Mouse (Mus musculus): ENCODE results near the gene Ago3. TPM values are rescaled to one million over a fixed set of nuclear protein-coding genes. Genes with fewer than 3 reads are reported as not detected.

The Ago3 gene
- polyA plus RNA-seq, 1 experiment from 2014 or later: 19.7 TPM

GRCm38 (mm10) chr4:126464189-126464891 is 35.0 kb upstream of the Ago3 start:
- no peaks in the 10 kb centered on the region for H3K27me3 ChIP-seq (ENCODE audit: control insufficient read depth, insufficient read depth, low read depth, low read length)
- no peak overlapping the region for H3K27ac ChIP-seq (ENCODE audit: low read length)
- no peak for ATAC-seq (ENCODE audit: low read depth)
- H3K4me2 ChIP-seq (ENCODE audit: low read depth, low read length): no peak overlapping the region
- H3K36me3 ChIP-seq (ENCODE audit: control insufficient read depth, insufficient read depth, low read length): peaks cover 7% of the 10 kb centered on the region
- H3K4me1 ChIP-seq (replicated peaks; ENCODE audit: control insufficient read depth, insufficient read depth, low read length): peaks cover 30% of the 10 kb centered on the region
- H3K9me3 ChIP-seq (ENCODE audit: control insufficient read depth, low read length): no peaks in the 10 kb centered on the region
- 39% methylated on average over 4 of the region's 4 CpGs for WGBS
- H3K9ac ChIP-seq (ENCODE audit: low read length): 0 out of 2 replicates have a peak overlapping the region, but pooled peaks have one; percentile 6
- no peak overlapping the region for H3K4me3 ChIP-seq (ENCODE audit: low read length)

DNA sequence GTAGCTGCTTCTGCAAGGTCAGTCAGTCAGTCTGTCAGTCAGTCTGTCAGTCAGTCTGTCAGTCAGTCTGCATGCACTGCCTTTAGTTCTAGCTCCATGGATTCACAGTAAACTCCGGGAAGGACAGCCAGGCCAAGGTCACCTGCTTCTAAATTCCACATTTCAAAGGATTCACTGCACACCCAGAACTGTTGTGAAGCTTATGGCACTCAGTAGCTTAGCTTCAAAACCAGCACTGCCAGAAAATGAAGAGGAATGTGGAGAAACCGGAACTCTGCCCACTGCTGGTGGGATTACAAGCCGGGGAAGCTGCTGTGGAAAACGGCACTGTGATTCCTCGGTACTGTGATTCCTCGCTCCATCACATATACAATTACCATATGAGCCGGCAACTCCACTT is 26.1 kb upstream of the Ago3 start:
- peaks cover 39% of the 10 kb centered on the region for H3K36me3 ChIP-seq (ENCODE audit: control insufficient read depth, insufficient read depth, low read length)
- ATAC-seq (ENCODE audit: low read depth): peak; percentile 3; the same call in 1 of the 2 replicates
- H3K27me3 ChIP-seq (ENCODE audit: control insufficient read depth, insufficient read depth, low read depth, low read length): no peaks in the 10 kb centered on the region
- peaks cover 17% of the 10 kb centered on the region for H3K4me1 ChIP-seq (replicated peaks; ENCODE audit: control insufficient read depth, insufficient read depth, low read length)
- no peak overlapping the region for H3K9ac ChIP-seq (ENCODE audit: low read length)
- no peak overlapping the region for H3K4me3 ChIP-seq (ENCODE audit: low read length)
- no peak overlapping the region for H3K4me2 ChIP-seq (ENCODE audit: low read depth, low read length)
- peak overlapping the region; percentile 89 for H3K27ac ChIP-seq (ENCODE audit: low read length)
- H3K9me3 ChIP-seq (ENCODE audit: control insufficient read depth, low read length): no peaks in the 10 kb centered on the region
- WGBS: 76% methylated on average over 7 of the region's 7 CpGs

- Histone ChIP-seq H3K4me1 (replicated peaks; ENCODE audit: control insufficient read depth, insufficient read depth, low read length) (peaks cover 17% of the 10 kb centered on the region), H3K9me3 (ENCODE audit: control insufficient read depth, low read length) (no peaks in the 10 kb centered on the region), H3K4me3 (ENCODE audit: low read length) (no peak overlapping the region), H3K27ac (ENCODE audit: low read length) (peak overlapping the region; percentile 89), H3K27me3 (ENCODE audit: control insufficient read depth, insufficient read depth, low read depth, low read length) (no peaks in the 10 kb centered on the region), H3K9ac (ENCODE audit: low read length) (no peak overlapping the region), H3K4me2 (ENCODE audit: low read depth, low read length) (no peak overlapping the region), H3K36me3 (ENCODE audit: control insufficient read depth, insufficient read depth, low read length) (peaks cover 41% of the 10 kb centered on the region)
- WGBS: 50% methylated on average over 5 of the region's 5 CpGs
- peak; percentile 90 for ATAC-seq (ENCODE audit: low read depth)
These were observed 25.3 kb upstream of the Ago3 start for GRCm38 (mm10) chr4:126454547-126455254.

GRCm38 (mm10) chr4:126450268-126450667 is 20.9 kb upstream of the Ago3 start:
- 85% methylated on average over 1 of the region's 1 CpGs for WGBS
- Histone ChIP-seq H3K4me1 (replicated peaks; ENCODE audit: control insufficient read depth, insufficient read depth, low read length) (peaks cover 7% of the 10 kb centered on the region), H3K9ac (ENCODE audit: low read length) (no peak overlapping the region), H3K9me3 (ENCODE audit: control insufficient read depth, low read length) (no peaks in the 10 kb centered on the region), H3K27ac (ENCODE audit: low read length) (no peak overlapping the region), H3K36me3 (ENCODE audit: control insufficient read depth, insufficient read depth, low read length) (peaks cover 34% of the 10 kb centered on the region), H3K4me2 (ENCODE audit: low read depth, low read length) (no peak overlapping the region), H3K27me3 (ENCODE audit: control insufficient read depth, insufficient read depth, low read depth, low read length) (no peaks in the 10 kb centered on the region), H3K4me3 (ENCODE audit: low read length) (no peak overlapping the region)
- ATAC-seq (ENCODE audit: low read depth): no peak

- no peaks in the 10 kb centered on the region for H3K4me1 ChIP-seq (replicated peaks; ENCODE audit: control insufficient read depth, insufficient read depth, low read length)
- H3K4me3 ChIP-seq (ENCODE audit: low read length): no peak overlapping the region
- H3K9me3 ChIP-seq (ENCODE audit: control insufficient read depth, low read length): no peaks in the 10 kb centered on the region
- H3K4me2 ChIP-seq (ENCODE audit: low read depth, low read length): no peak overlapping the region
- no peak overlapping the region for H3K9ac ChIP-seq (ENCODE audit: low read length)
- no peaks in the 10 kb centered on the region for H3K27me3 ChIP-seq (ENCODE audit: control insufficient read depth, insufficient read depth, low read depth, low read length)
- 85% methylated on average over 7 of the region's 7 CpGs for WGBS
- no peak for ATAC-seq (ENCODE audit: low read depth)
- H3K27ac ChIP-seq (ENCODE audit: low read length): no peak overlapping the region
- H3K36me3 ChIP-seq (ENCODE audit: control insufficient read depth, insufficient read depth, low read length): peaks cover 26% of the 10 kb centered on the region
These were observed 17.8 kb upstream of the Ago3 start for GRCm38 (mm10) chr4:126447126-126447525.

- Histone ChIP-seq H3K4me3 (ENCODE audit: low read length) (no peak overlapping the region), H3K4me2 (ENCODE audit: low read depth, low read length) (no peak overlapping the region), H3K27me3 (ENCODE audit: control insufficient read depth, insufficient read depth, low read depth, low read length) (no peaks in the 10 kb centered on the region), H3K4me1 (replicated peaks; ENCODE audit: control insufficient read depth, insufficient read depth, low read length) (no peaks in the 10 kb centered on the region), H3K27ac (ENCODE audit: low read length) (no peak overlapping the region), H3K9ac (ENCODE audit: low read length) (no peak overlapping the region), H3K9me3 (ENCODE audit: control insufficient read depth, low read length) (no peaks in the 10 kb centered on the region), H3K36me3 (ENCODE audit: control insufficient read depth, insufficient read depth, low read length) (peaks cover 27% of the 10 kb centered on the region)
- WGBS: 70% methylated on average over 3 of the region's 3 CpGs
- no peak for ATAC-seq (ENCODE audit: low read depth)
These were observed 15.2 kb upstream of the Ago3 start for GRCm38 (mm10) chr4:126444528-126444927.

DNA sequence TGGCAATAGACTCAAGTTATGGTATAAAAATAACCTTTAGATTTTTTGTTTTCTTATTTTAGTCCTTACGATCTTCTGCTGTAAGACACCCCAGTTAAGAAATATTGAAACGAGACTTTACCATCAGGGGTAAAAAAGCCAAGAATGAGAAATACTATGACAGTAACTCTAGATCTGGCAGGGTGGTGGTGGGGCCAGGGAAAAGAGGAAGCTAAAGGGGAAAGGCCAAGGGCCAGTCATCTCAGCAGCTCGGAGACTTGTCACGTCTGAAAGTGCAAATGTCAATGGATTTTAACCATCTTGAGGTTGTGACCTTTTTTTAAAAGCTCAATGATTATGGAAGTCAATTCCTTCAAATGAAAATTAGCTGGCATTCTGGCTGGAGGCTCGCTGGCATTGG is 8.9 kb upstream of the Ago3 start:
- Histone ChIP-seq H3K9ac (ENCODE audit: low read length) (no peak overlapping the region), H3K4me2 (ENCODE audit: low read depth, low read length) (no peak overlapping the region), H3K4me3 (ENCODE audit: low read length) (no peak overlapping the region), H3K4me1 (replicated peaks; ENCODE audit: control insufficient read depth, insufficient read depth, low read length) (no peaks in the 10 kb centered on the region), H3K36me3 (ENCODE audit: control insufficient read depth, insufficient read depth, low read length) (peaks cover 17% of the 10 kb centered on the region), H3K9me3 (ENCODE audit: control insufficient read depth, low read length) (no peaks in the 10 kb centered on the region), H3K27ac (ENCODE audit: low read length) (no peak overlapping the region), H3K27me3 (ENCODE audit: control insufficient read depth, insufficient read depth, low read depth, low read length) (no peaks in the 10 kb centered on the region)
- ATAC-seq (ENCODE audit: low read depth): no peak
- WGBS: 79% methylated on average over 5 of the region's 5 CpGs

DNA sequence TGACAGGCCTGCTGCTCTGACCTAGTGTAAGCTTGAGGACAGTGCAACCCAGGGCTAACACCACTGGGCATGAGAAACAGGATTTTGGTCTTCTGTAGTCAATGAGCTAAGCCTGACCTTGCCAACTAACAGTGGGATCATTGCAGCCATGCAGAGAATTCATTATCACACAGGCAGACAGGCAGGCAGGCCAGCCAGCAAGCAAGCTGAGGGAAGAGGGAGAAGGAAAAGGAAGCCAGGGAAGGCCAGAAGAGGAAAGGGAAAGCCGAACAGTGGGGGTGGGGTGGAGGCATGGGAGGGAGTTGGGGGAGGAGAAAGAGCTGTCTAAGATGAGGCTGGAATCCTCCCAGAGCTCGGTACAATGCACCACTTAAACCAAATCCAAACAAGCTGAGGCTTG is 6.9 kb upstream of the Ago3 start:
- Histone ChIP-seq H3K9me3 (ENCODE audit: control insufficient read depth, low read length) (no peaks in the 10 kb centered on the region), H3K4me1 (replicated peaks; ENCODE audit: control insufficient read depth, insufficient read depth, low read length) (no peaks in the 10 kb centered on the region), H3K4me3 (ENCODE audit: low read length) (no peak overlapping the region), H3K4me2 (ENCODE audit: low read depth, low read length) (no peak overlapping the region), H3K9ac (ENCODE audit: low read length) (no peak overlapping the region), H3K27me3 (ENCODE audit: control insufficient read depth, insufficient read depth, low read depth, low read length) (no peaks in the 10 kb centered on the region), H3K27ac (ENCODE audit: low read length) (no peak overlapping the region), H3K36me3 (ENCODE audit: control insufficient read depth, insufficient read depth, low read length) (peaks cover 10% of the 10 kb centered on the region)
- WGBS: 43% methylated on average over 2 of the region's 2 CpGs
- 0 out of 2 replicates have a peak, but pooled peaks have one; percentile 17 for ATAC-seq (ENCODE audit: low read depth)

GRCm38 (mm10) chr4:126434094-126434493 is 4.7 kb upstream of the Ago3 start:
- Histone ChIP-seq H3K4me3 (ENCODE audit: low read length) (no peak overlapping the region), H3K27me3 (ENCODE audit: control insufficient read depth, insufficient read depth, low read depth, low read length) (no peaks in the 10 kb centered on the region), H3K4me2 (ENCODE audit: low read depth, low read length) (no peak overlapping the region), H3K9me3 (ENCODE audit: control insufficient read depth, low read length) (no peaks in the 10 kb centered on the region), H3K36me3 (ENCODE audit: control insufficient read depth, insufficient read depth, low read length) (no peaks in the 10 kb centered on the region), H3K9ac (ENCODE audit: low read length) (no peak overlapping the region), H3K27ac (ENCODE audit: low read length) (no peak overlapping the region), H3K4me1 (replicated peaks; ENCODE audit: control insufficient read depth, insufficient read depth, low read length) (no peaks in the 10 kb centered on the region)
- no peak for ATAC-seq (ENCODE audit: low read depth)
- 94% methylated on average over 2 of the region's 2 CpGs for WGBS

Data from lung, embryonic 16.5 days (tissue).